Mouse (Mus musculus) telencephalon, adult 2 months (tissue): ENCODE measurements around the gene Zfp341.

ENCODE experiments used
- DNase-seq: peaks from one replicate; pipeline ENCODE4 v3.0.0-alpha.2; 2011; ENCODE audit warnings: low read depth, low spot score

The Zfp341 gene

GRCm38 (mm10) chr2:154586405-154586804, 26.7 kb upstream of the Zfp341 start:
- DNase-seq, result no peak

- peak; percentile 79 for DNase-seq
Observed at GRCm38 (mm10) chr2:154589051-154589450, 24.0 kb upstream of the Zfp341 start.

GRCm38 (mm10) chr2:154591239-154591638, 21.9 kb upstream of the Zfp341 start:
- DNase-seq, result no peak

- DNase-seq, result no peak
Observed at GRCm38 (mm10) chr2:154593025-154593424, 20.1 kb upstream of the Zfp341 start.

- DNase-seq, result no peak
Observed at GRCm38 (mm10) chr2:154595775-154596174, 17.3 kb upstream of the Zfp341 start.

- DNase-seq, result no peak
Observed at GRCm38 (mm10) chr2:154597399-154597798, 15.7 kb upstream of the Zfp341 start.

GRCm38 (mm10) chr2:154600586-154600985, 12.5 kb upstream of the Zfp341 start:
- DNase-seq, result no peak

GRCm38 (mm10) chr2:154601324-154601723, 11.8 kb upstream of the Zfp341 start:
- no peak for DNase-seq

GRCm38 (mm10) chr2:154603007-154603637, 10.0 kb upstream of the Zfp341 start:
- no peak for DNase-seq

GRCm38 (mm10) chr2:154603638-154604153, 9.4 kb upstream of the Zfp341 start, which contains the start of gene Pxmp4:
TSS of gene Pxmp4 (minus strand) at chr2:154603708.
- DNase-seq, result peak; percentile 98

GRCm38 (mm10) chr2:154604156-154604555, 8.9 kb upstream of the Zfp341 start:
- DNase-seq, result no peak

- no peak for DNase-seq
Observed at GRCm38 (mm10) chr2:154606965-154607364, 6.1 kb upstream of the Zfp341 start.

- DNase-seq, result no peak
Observed at GRCm38 (mm10) chr2:154609050-154609767, 3.9 kb upstream of the Zfp341 start.

- DNase-seq, result no peak
Observed at GRCm38 (mm10) chr2:154614841-154615576, 1.9 kb downstream of the Zfp341 start.

- no peak for DNase-seq
Observed at GRCm38 (mm10) chr2:154615674-154616073, 2.6 kb downstream of the Zfp341 start.

- DNase-seq, result no peak
Observed at GRCm38 (mm10) chr2:154617061-154617460, 4.0 kb downstream of the Zfp341 start.

- DNase-seq, result no peak
Observed at GRCm38 (mm10) chr2:154621684-154622083, 8.6 kb downstream of the Zfp341 start.

- no peak for DNase-seq
Observed at GRCm38 (mm10) chr2:154624137-154624536, 11.0 kb downstream of the Zfp341 start.

GRCm38 (mm10) chr2:154630531-154630930, 17.4 kb downstream of the Zfp341 start:
- no peak for DNase-seq

GRCm38 (mm10) chr2:154632203-154632780, 19.2 kb downstream of the Zfp341 start:
- no peak for DNase-seq

GRCm38 (mm10) chr2:154633039-154633742, 20.1 kb downstream of the Zfp341 start:
- no peak for DNase-seq
